Mouse (Mus musculus) embryonic fibroblast, embryonic 13.5 days (primary cell): ENCODE data around the gene Tmem233.

ENCODE experiments used
- CTCF ChIP-seq: IDR thresholded peaks from 2 replicates; pipeline ENCODE4 v1.5.1; 2011; ENCODE audit warnings: mild to moderate bottlenecking, control low read depth, low read length, moderate library complexity, borderline replicate concordance; ENCODE audit not compliant: insufficient read depth
- POLR2A ChIP-seq: IDR thresholded peaks from 2 replicates; pipeline ENCODE4 v1.6.1; 2011; ENCODE audit warnings: low read depth, mild to moderate bottlenecking, control low read depth, low read length, moderate library complexity

DNA sequence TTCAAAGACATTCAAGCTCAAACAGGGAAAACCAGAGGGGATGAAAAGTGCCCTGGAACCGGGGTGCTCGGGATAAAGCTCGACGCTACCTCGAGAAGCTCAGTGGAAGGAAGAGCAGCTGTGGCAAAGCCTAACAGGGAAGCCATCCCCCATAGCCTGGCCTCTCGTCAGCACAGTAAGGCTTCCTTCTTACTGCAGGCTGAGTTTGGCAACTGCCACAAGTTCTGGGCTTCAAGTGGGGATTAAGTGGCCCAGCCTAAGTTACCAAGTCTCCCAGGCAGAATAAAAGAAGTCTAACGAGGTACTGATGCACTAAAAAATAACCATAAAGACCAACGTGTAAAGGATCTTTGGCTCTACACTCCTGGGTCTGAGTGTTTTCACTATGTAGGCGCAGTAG lies 64.8 kb downstream of the Tmem233 start:
- TF ChIP-seq CTCF (no peak), POLR2A (no peak)
